Mouse (Mus musculus) inflammation-experienced regulatory T-cells, adult 6 months (primary cell): ENCODE data around the gene Mapkapk2. TPM values are rescaled to one million over a fixed set of nuclear protein-coding genes. Genes with fewer than 3 reads are reported as not detected.
"Not testable (repeated sequence)": the region's sequence is repeated elsewhere in the genome, so short reads cannot be mapped to it uniquely, and the experiment has no call there.

Experiments used
- ATAC-seq: one replicate; pipeline ENCODE4 v1.8.0; 2017
- polyA plus RNA-seq, 3 experiments: library from polyadenylated mRNA; unstranded; fragments of 100-300 nt; shearing (Covaris generic); gene quantifications; one replicate each; pipeline ENCODE4 v1.2.1; 2017

The Mapkapk2 gene
- 10 to 100 TPM in 1 of 3 experiments, 1 to 10 TPM in 2; 9.0 to 11.8 (median 9.8) TPM for polyA plus RNA-seq

DNA sequence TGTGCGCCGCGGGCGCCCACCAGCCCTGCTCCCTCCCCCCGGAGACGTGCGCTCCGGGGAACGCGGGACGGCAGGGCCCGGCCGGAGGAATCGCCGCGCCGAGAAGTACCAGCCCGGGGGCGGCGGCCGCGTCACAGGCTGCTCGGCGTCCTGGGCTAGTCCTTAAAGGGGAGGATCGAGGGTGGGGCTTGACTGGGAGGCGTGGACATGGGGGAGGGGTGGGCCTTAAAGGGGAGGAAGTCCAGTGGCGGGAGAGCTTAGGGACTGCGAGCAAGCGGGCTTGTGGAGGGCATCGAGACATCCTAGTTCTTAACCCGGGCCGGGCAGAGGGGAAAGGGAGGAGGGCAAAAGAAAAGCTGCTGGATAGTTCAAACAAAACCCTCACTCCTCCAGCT lies at the start of gene Mapkapk2:
TSS of gene Mapkapk2 (minus strand) at position 127 of the 395 bp plus-strand sequence.
- peak; percentile 82 for ATAC-seq

DNA sequence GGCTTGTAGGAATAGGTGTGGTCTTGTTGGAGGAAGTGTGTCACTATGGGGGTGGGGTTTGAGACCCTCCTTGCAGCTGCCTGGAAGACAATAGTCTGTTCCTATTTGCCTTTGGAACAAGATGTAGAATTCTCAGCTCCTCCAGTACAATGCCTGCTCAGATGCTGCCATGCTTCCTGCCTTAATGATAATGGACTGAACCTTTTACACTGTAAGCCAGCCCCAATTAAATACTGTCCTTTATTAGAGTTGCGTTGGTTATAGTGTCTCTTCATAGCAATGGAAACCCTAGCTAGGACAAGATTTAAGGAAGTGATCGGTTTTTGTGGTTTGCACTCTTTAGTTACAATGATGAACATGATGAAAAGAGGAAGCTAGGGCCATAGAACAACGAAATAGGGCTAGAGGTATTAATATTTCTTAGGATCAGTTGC lies 48.6 kb upstream of the Mapkapk2 start:
- ATAC-seq, result no peak

GRCm38 (mm10) chr1:131145222-131145621 lies 47.6 kb upstream of the Mapkapk2 start:
- not testable (repeated sequence) for ATAC-seq

DNA sequence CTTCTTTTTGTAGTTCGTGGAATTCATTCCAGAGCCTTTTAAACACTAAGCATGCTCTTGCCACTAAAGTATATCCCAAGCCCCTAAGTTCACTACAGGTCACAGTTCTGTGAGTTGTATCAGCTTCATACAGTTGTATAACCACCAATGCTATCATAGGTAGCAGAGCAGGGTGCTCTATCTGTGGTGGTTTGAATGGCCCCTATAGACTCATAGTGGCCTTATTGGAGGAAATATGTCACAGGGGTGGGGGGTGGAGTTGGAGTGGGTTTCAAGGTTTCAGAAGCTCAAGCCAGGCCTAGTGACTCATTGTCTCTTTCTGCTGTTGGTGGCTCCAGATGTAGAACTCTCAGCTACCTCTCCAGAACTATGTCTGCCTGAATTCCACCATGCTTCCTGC lies 44.8 kb upstream of the Mapkapk2 start:
- no peak for ATAC-seq

DNA sequence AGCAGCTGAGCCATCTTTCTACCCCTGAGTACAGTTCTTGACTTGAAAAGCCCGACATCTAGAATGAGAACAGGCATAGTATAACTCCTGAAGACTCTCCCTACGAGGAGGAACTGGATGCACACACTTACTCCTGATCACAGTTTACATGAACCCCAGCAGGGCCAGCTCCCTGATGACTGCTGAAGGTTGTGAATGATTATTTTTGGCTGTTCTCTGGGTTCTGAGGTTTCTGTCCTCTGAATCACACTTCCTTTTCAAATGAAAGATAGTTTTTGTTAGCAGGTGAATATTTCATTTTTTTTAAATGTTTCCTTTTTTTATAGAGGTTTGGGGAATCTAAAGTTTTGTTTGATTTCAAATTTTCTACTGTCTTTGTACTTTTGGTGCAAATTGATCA lies 43.8 kb upstream of the Mapkapk2 start:
- ATAC-seq, result no peak

DNA sequence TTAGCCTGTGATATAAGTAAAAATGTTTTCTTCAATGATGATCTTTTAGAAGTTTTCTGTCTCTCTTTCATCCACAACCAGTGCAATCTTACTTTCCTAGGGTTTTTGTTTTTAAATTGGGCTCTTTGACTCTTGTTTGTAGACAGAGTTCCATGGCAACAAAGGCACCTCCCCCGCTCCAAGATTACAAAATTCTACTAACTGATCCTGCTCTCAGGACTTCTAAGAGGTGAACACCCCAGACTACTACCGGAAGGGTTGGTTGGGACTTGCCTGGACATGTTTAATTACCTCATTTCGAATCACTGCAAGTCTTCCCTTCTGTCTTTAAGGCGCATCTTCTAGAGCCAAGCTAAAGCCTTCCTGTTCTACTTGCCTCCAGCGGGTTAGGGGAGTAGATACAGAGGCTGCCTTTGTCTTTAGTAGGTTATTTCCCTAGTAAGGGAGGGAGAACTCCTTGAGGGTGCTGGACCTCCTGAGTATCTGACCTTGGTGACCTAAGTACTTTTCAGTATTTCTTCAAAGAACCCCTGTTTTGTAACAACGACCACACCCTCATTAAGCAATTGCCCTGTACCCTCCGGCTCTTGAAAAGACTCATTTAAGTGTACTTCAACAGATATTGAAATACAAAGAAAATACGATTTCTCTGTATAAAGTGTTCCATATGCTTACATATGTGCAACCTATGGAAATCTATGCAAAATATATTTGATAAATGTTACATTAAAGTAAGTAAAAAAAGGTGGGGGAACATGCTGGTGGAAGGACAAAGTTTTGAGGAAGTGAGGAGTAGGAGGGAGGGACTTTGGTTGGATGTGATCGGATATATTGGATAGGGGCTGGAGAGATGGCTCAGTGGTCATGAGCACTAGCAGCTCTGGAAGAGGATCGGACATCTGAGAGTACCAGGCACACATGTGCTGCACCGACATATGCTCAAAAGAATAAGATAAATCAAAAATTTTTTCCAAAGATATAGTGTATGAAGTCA lies 41.8 kb upstream of the Mapkapk2 start:
- ATAC-seq, result no peak

- peak; percentile 86 for ATAC-seq
These were observed 40.8 kb upstream of the Mapkapk2 start, which contains the start of gene Dyrk3 for GRCm38 (mm10) chr1:131138191-131139016. Dyrk3 (minus strand) TSS chr1:131138340.

DNA sequence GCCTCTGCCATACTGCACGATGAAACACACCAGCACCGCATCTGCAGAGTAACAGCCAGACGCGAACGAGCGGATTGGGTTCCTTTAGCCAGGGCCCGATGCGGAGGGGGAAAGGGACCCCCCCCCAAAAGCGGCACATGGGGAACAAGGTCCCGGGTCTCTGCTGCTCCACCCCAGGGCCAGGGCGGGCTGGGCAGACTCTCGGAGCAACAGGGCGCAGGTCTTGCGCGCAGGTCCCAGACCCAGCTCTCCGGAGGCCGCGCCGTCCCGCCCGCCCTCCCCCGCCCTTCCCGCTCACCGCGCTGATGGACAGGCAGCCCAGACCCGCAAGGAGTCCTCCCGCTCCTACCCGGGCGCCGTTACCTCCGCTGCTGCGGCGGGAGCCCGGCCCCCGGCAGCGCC lies 40.1 kb upstream of the Mapkapk2 start:
- ATAC-seq, result peak; percentile 32

- no peak for ATAC-seq
These were observed 39.5 kb upstream of the Mapkapk2 start for GRCm38 (mm10) chr1:131137111-131137510.

DNA sequence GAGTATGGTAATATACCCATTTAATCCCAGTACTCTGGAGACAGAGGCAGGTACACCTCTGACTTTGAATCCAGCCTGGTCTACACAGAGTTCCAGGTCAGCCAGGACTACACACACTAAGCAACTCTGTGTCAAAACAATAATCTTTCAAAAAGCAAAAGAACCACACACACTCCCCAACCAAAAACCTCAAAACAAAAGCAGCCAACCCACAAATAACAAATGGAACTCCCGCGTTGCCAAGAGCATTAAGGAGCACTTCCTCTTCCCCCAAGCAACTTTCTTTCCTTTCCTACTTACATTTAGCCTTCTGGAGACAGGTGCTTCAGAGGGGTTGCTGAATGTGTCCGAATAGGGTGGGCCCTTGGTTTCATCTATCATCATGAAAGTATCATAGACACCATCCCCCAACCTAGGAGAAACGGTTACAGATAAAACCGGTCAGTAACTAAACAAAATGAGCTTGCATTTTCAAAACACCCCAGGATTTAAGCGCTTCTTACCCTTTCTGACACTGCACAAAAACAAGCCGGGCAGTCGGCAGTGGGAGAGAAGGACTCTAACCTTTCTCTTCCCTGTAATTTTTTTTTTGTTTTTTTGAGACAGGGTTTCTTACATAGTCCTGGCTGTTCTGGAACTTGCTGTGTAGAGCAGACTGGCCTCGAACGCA lies 38.5 kb upstream of the Mapkapk2 start:
- no peak for ATAC-seq

GRCm38 (mm10) chr1:131134942-131135522 lies 37.4 kb upstream of the Mapkapk2 start:
- ATAC-seq, result no peak

DNA sequence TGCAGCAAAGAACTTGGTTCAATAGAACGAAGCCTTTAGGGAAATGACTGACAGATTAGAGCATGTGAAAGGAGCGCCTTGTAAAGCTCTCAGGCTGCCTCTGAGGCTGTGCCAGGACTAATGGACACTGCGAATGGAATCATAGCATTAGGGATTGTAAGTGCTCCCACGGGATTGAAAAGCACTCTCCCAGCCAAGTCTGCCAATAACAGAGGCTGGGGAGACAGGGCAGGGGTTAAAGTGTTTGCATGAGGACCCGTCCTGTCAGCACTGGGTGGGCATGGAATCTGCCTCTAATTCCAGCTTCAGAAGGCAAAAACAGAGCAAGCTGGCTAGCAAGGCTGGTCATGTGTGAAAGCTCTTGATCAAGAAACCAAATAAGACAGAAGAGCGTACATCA lies 36.6 kb upstream of the Mapkapk2 start:
- ATAC-seq, result no peak

DNA sequence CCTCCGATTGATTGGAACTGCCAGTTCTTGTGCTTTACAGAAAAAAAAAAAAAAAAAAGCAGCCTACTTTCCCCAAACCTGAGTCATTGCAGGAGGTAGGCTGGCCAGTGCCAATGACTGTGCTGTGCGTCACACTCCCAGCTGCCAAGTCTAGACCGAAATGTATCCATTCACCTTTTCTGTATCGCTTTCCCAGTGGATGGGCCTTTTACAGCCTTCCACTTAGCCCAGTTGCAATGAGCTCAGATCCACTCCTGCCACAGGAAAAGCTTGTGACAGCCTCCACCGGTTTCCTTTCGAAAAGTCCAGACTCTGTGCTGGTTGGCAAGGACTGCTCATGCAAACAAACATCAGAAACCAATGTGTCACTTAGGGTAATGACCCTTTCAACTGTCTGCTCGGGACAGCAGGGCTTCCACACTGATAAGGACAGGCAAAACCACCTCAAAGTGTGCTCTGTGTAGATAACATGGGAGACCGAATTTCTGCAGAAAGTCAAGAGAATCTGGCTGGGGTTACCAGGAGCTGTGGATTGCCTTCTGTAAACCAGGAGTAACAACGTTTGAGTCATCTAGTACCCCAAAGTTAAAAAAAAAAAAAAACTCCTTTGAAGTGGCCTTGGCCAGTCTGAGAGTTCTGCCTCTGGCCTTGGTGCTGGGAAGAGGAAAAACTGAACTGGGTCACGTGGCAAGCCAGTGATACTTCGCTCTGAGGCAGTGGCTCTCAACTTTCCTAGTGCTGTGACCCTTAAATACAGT lies 28.5 kb upstream of the Mapkapk2 start:
- no peak for ATAC-seq

DNA sequence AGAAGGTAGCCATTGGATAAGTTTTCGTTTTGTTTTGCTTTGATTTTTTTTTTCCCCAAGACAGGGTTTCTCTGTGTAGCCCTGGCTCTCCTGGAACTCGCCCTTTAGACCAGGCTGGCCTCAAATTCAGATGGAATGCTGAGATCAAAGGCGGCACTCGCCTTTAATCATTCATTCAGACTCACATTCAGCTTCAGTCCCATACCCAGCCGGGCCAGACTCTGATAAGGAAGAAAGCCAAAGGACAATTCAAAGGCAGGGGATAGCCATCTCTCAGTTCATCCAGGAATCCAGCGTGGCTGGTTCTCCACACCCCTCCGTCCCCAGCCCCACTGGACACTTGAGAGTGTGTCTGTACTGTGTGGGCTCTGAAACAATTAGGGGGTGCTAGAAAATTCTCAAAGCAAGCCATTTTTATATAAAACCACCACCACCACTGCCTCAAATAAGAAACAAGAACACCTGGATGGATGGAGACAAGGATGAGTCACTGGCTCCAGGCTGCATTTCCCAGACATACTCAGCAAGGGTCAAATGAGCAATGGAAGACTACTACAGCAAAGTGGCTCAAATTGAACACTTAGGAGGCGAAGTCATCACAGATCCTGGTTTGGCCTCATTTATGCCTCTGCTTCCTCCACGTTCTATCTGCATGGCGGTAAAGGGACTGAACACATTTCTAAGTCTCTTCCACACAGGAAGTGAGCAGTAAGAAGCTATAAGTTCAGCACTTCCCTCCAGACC lies 26.1 kb upstream of the Mapkapk2 start:
- ATAC-seq, result no peak

- ATAC-seq, result no peak
These were observed 24.4 kb upstream of the Mapkapk2 start for GRCm38 (mm10) chr1:131121987-131122386.

DNA sequence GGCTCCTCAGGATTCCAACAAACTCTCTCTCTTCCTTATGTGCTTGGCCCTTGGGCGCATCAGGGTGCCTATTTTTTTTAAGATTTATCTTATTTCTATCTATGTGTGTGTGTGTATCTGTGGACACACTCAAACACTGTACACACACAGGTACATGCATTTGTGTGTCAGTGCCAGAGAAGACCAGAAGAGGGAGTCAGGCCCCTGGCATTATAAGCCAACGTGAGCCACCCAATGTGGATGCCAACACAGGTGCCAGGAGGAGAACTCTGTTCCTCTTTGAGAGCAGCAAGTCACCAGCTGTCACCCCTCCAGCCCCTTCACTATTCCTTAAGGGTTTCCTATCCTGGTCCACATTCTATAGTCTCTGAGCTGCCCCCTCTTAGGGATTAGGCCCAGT lies 21.4 kb upstream of the Mapkapk2 start:
- ATAC-seq, result peak; percentile 58

- ATAC-seq, result no peak
These were observed 20.9 kb upstream of the Mapkapk2 start for GRCm38 (mm10) chr1:131118530-131118929.

DNA sequence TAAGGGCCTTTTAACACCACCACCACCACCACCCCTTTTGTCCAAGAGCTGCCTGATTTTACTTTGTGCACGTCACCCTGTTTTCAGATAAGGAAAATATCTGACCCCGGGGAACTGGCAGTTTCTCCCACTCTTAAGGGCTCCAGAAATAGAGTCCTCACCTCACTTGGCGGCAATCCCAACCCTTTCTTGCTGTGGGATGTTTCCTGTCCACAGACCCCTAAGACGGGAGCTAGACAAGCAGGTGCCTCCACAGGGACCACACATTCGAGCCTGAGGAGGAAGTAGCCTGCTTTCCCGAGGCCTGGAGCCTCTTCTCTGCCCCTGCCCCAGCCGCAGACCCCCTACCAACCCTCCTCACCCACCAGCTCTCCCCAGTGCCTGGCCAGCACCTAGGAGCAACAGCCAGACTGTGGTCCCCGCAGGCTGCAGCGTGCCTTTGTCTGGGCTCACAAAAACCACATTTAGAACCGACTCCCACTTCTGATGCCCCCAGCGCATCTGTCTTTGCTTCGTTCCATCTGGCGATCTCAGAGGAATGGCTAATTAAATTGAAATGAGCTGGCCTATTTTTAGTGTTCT lies 18.9 kb upstream of the Mapkapk2 start:
- ATAC-seq, result no peak

- ATAC-seq, result peak; percentile 76
These were observed 18.3 kb upstream of the Mapkapk2 start for GRCm38 (mm10) chr1:131115932-131116331.

DNA sequence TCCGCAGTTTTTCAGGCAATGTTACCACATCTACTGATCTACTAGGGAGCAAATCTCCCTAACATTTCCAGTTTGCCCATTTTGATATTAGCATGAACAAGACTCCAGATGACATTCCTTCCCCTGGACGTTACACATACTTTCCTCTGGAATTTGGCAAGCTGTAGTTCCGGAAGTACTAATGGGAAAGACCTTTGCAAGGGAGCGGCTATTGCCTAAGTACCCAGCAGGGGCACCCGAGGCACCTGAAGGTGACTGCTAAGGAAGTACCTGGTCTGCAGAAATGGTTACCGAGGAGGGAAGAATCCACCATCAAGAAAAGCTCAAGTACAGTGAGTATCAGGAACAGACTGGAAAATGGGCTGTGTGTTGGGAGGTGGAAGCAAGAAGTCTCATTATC lies 14.9 kb upstream of the Mapkapk2 start:
- ATAC-seq, result no peak
